Mouse (Mus musculus): ENCODE measurements around the gene Fam178b. TPM values are rescaled to one million over a fixed set of nuclear protein-coding genes. Genes with fewer than 3 reads are reported as not detected.
"Not testable (repeated sequence)": the region's sequence is repeated elsewhere in the genome, so short reads cannot be mapped to it uniquely, and the experiment has no call there.

Gene Fam178b
- polyA plus RNA-seq, 1 experiment from 2014 or later = not detected

GRCm38 (mm10) chr1:36542925-36543324 is 140.1 kb downstream of the Fam178b start:
- Histone ChIP-seq H3K27ac (ENCODE audit: low read depth, low read length) (no peak overlapping the region), H3K4me1 (ENCODE audit: control insufficient read depth, insufficient read depth, low read length) (peaks cover 10% of the 10 kb centered on the region), H3K9ac (replicated peaks; ENCODE audit: low read depth, low read length) (no peak overlapping the region), H3K4me3 (ENCODE audit: low read depth, low read length) (no peak overlapping the region), H3K27me3 (ENCODE audit: control insufficient read depth, insufficient read depth, low read length) (no peaks in the 10 kb centered on the region), H3K4me2 (ENCODE audit: low read depth, low read length) (no peak overlapping the region), H3K36me3 (ENCODE audit: control insufficient read depth, insufficient read depth, low read length) (peaks cover 5% of the 10 kb centered on the region), H3K9me3 (ENCODE audit: control insufficient read depth, low read length) (no peaks in the 10 kb centered on the region)
- 95% methylated on average over 9 of the region's 9 CpGs for WGBS
- no peak for ATAC-seq (ENCODE audit: low read depth)

- H3K4me2 ChIP-seq (ENCODE audit: low read depth, low read length) = no peak overlapping the region
- 88% methylated on average over 16 of the region's 16 CpGs for WGBS
- no peak overlapping the region for H3K9ac ChIP-seq (replicated peaks; ENCODE audit: low read depth, low read length)
- ATAC-seq (ENCODE audit: low read depth) = no peak
- H3K4me3 ChIP-seq (ENCODE audit: low read depth, low read length) = no peak overlapping the region
- no peak overlapping the region for H3K27ac ChIP-seq (ENCODE audit: low read depth, low read length)
- no peaks in the 10 kb centered on the region for H3K9me3 ChIP-seq (ENCODE audit: control insufficient read depth, low read length)
- H3K27me3 ChIP-seq (ENCODE audit: control insufficient read depth, insufficient read depth, low read length) = no peaks in the 10 kb centered on the region
- H3K4me1 ChIP-seq (ENCODE audit: control insufficient read depth, insufficient read depth, low read length) = peaks cover 6% of the 10 kb centered on the region; the same call in 1 of the 2 replicates
- peaks cover 5% of the 10 kb centered on the region for H3K36me3 ChIP-seq (ENCODE audit: control insufficient read depth, insufficient read depth, low read length)
Measured at GRCm38 (mm10) chr1:36541844-36542243, 141.1 kb downstream of the Fam178b start.

- Histone ChIP-seq H3K9ac (replicated peaks; ENCODE audit: low read depth, low read length) (no peak overlapping the region), H3K4me1 (ENCODE audit: control insufficient read depth, insufficient read depth, low read length) (no peaks in the 10 kb centered on the region), H3K27ac (ENCODE audit: low read depth, low read length) (no peak overlapping the region), H3K9me3 (ENCODE audit: control insufficient read depth, low read length) (no peaks in the 10 kb centered on the region), H3K36me3 (ENCODE audit: control insufficient read depth, insufficient read depth, low read length) (peaks cover 5% of the 10 kb centered on the region), H3K4me3 (ENCODE audit: low read depth, low read length) (no peak overlapping the region), H3K4me2 (ENCODE audit: low read depth, low read length) (no peak overlapping the region), H3K27me3 (ENCODE audit: control insufficient read depth, insufficient read depth, low read length) (no peaks in the 10 kb centered on the region)
- ATAC-seq (ENCODE audit: low read depth) = no peak
- WGBS = 91% methylated on average over 12 of the region's 12 CpGs
Measured at GRCm38 (mm10) chr1:36540807-36541206, 142.2 kb downstream of the Fam178b start.

GRCm38 (mm10) chr1:36540132-36540531 is 142.9 kb downstream of the Fam178b start:
- H3K27me3 ChIP-seq (ENCODE audit: control insufficient read depth, insufficient read depth, low read length) = no peaks in the 10 kb centered on the region
- no peak overlapping the region for H3K9ac ChIP-seq (replicated peaks; ENCODE audit: low read depth, low read length)
- 94% methylated on average over 11 of the region's 11 CpGs for WGBS
- H3K27ac ChIP-seq (ENCODE audit: low read depth, low read length) = no peak overlapping the region
- no peak overlapping the region for H3K4me3 ChIP-seq (ENCODE audit: low read depth, low read length)
- H3K36me3 ChIP-seq (ENCODE audit: control insufficient read depth, insufficient read depth, low read length) = peaks cover 5% of the 10 kb centered on the region
- no peak overlapping the region for H3K4me2 ChIP-seq (ENCODE audit: low read depth, low read length)
- no peaks in the 10 kb centered on the region for H3K9me3 ChIP-seq (ENCODE audit: control insufficient read depth, low read length)
- no peak for ATAC-seq (ENCODE audit: low read depth)
- H3K4me1 ChIP-seq (ENCODE audit: control insufficient read depth, insufficient read depth, low read length) = no peaks in the 10 kb centered on the region

GRCm38 (mm10) chr1:36539186-36539585 is 143.8 kb downstream of the Fam178b start, which contains the start of gene Gm42417:
TSS of gene Gm42417 (minus strand) at chr1:36539429.
- 67% methylated on average over 9 of the region's 9 CpGs for WGBS
- no peaks in the 10 kb centered on the region for H3K4me1 ChIP-seq (ENCODE audit: control insufficient read depth, insufficient read depth, low read length)
- no peak within 1 kb of the TSS for H3K9ac ChIP-seq (replicated peaks; ENCODE audit: low read depth, low read length)
- no peaks in the 10 kb centered on the region for H3K9me3 ChIP-seq (ENCODE audit: control insufficient read depth, low read length)
- ATAC-seq (ENCODE audit: low read depth) = no peak
- H3K36me3 ChIP-seq (ENCODE audit: control insufficient read depth, insufficient read depth, low read length) = peaks cover 5% of the 10 kb centered on the region
- no peak within 1 kb of the TSS for H3K4me2 ChIP-seq (ENCODE audit: low read depth, low read length)
- H3K4me3 ChIP-seq (ENCODE audit: low read depth, low read length) = no peak within 1 kb of the TSS
- H3K27me3 ChIP-seq (ENCODE audit: control insufficient read depth, insufficient read depth, low read length) = no peaks in the 10 kb centered on the region
- no peak within 1 kb of the TSS for H3K27ac ChIP-seq (ENCODE audit: low read depth, low read length)

GRCm38 (mm10) chr1:36538727-36539126 is 144.3 kb downstream of the Fam178b start:
- ATAC-seq (ENCODE audit: low read depth) = no peak
- no peak overlapping the region for H3K4me3 ChIP-seq (ENCODE audit: low read depth, low read length)
- peaks cover 5% of the 10 kb centered on the region for H3K36me3 ChIP-seq (ENCODE audit: control insufficient read depth, insufficient read depth, low read length)
- no peak overlapping the region for H3K27ac ChIP-seq (ENCODE audit: low read depth, low read length)
- no peaks in the 10 kb centered on the region for H3K9me3 ChIP-seq (ENCODE audit: control insufficient read depth, low read length)
- 81% methylated on average over 4 of the region's 4 CpGs for WGBS
- no peak overlapping the region for H3K4me2 ChIP-seq (ENCODE audit: low read depth, low read length)
- no peaks in the 10 kb centered on the region for H3K4me1 ChIP-seq (ENCODE audit: control insufficient read depth, insufficient read depth, low read length)
- H3K27me3 ChIP-seq (ENCODE audit: control insufficient read depth, insufficient read depth, low read length) = no peaks in the 10 kb centered on the region
- H3K9ac ChIP-seq (replicated peaks; ENCODE audit: low read depth, low read length) = no peak overlapping the region

GRCm38 (mm10) chr1:36536783-36537182 is 146.2 kb downstream of the Fam178b start, which contains the start of gene Ankrd23:
TSS of gene Ankrd23 (minus strand) at chr1:36536883.
- WGBS = 95% methylated on average over 9 of the region's 9 CpGs
- not testable (repeated sequence) for H3K27me3 ChIP-seq (ENCODE audit: control insufficient read depth, insufficient read depth, low read length); H3K36me3 ChIP-seq (ENCODE audit: control insufficient read depth, insufficient read depth, low read length); H3K9me3 ChIP-seq (ENCODE audit: control insufficient read depth, low read length); H3K4me2 ChIP-seq (ENCODE audit: low read depth, low read length); H3K4me3 ChIP-seq (ENCODE audit: low read depth, low read length); ATAC-seq (ENCODE audit: low read depth); H3K9ac ChIP-seq (replicated peaks; ENCODE audit: low read depth, low read length); H3K27ac ChIP-seq (ENCODE audit: low read depth, low read length); H3K4me1 ChIP-seq (ENCODE audit: control insufficient read depth, insufficient read depth, low read length)

GRCm38 (mm10) chr1:36536397-36536728 is 146.6 kb downstream of the Fam178b start:
- Histone ChIP-seq H3K9me3 (ENCODE audit: control insufficient read depth, low read length) (no peaks in the 10 kb centered on the region), H3K4me3 (ENCODE audit: low read depth, low read length) (no peak overlapping the region), H3K36me3 (ENCODE audit: control insufficient read depth, insufficient read depth, low read length) (peaks cover 3% of the 10 kb centered on the region), H3K4me1 (ENCODE audit: control insufficient read depth, insufficient read depth, low read length) (no peaks in the 10 kb centered on the region), H3K27me3 (ENCODE audit: control insufficient read depth, insufficient read depth, low read length) (no peaks in the 10 kb centered on the region), H3K27ac (ENCODE audit: low read depth, low read length) (no peak overlapping the region), H3K4me2 (ENCODE audit: low read depth, low read length) (no peak overlapping the region), H3K9ac (replicated peaks; ENCODE audit: low read depth, low read length) (no peak overlapping the region)
- WGBS = 92% methylated on average over 8 of the region's 8 CpGs
- ATAC-seq (ENCODE audit: low read depth) = no peak

GRCm38 (mm10) chr1:36535477-36536396 is 147.2 kb downstream of the Fam178b start:
- no peak overlapping the region for H3K9ac ChIP-seq (replicated peaks; ENCODE audit: low read depth, low read length)
- no peak overlapping the region for H3K4me3 ChIP-seq (ENCODE audit: low read depth, low read length)
- 87% methylated on average over 11 of the region's 11 CpGs for WGBS
- peaks cover 3% of the 10 kb centered on the region for H3K36me3 ChIP-seq (ENCODE audit: control insufficient read depth, insufficient read depth, low read length)
- H3K9me3 ChIP-seq (ENCODE audit: control insufficient read depth, low read length) = no peaks in the 10 kb centered on the region
- no peak for ATAC-seq (ENCODE audit: low read depth)
- H3K4me2 ChIP-seq (ENCODE audit: low read depth, low read length) = no peak overlapping the region
- no peaks in the 10 kb centered on the region for H3K27me3 ChIP-seq (ENCODE audit: control insufficient read depth, insufficient read depth, low read length)
- no peak overlapping the region for H3K27ac ChIP-seq (ENCODE audit: low read depth, low read length)
- no peaks in the 10 kb centered on the region for H3K4me1 ChIP-seq (ENCODE audit: control insufficient read depth, insufficient read depth, low read length)

All from neural tube, embryonic 14.5 days (tissue).